22 mouse cellular contexts compared by ENCODE assay signal in genomic region chr1:105148792-105149191, GRCm38 (mm10).
"Had no signal": no experiment of that assay in that cellular context is flagged by ENCODE, and none has a peak within 500 bp of the region (broad histone marks: within the 10 kb centered on the region; RNA-seq: fewer than 3 reads in every experiment).

No protein-coding gene starts in this region.

- DNase-seq: heart, postnatal 10 days; heart, postnatal 14 days; heart, postnatal 36 days; heart, postnatal 4 days; kidney, adult 11 months; kidney, adult 18-20 months; kidney, adult 2 months; kidney, adult 8-10 months; kidney, adult 9 months; kidney, postnatal 10 days; kidney, postnatal 14 days; kidney, postnatal 25 days; kidney, postnatal 36 days; kidney, postnatal 4 days; layer of hippocampus, adult 9-11 months; layer of hippocampus, postnatal 36 days had no signal

- ATAC-seq: hindbrain, embryonic 16.5 days; hindbrain, postnatal 0 days; inflammation-experienced regulatory T-cells, adult 6 months; intestine, embryonic 15.5 days; intestine, embryonic 16.5 days; intestine, postnatal 0 days had no signal
